Mouse (Mus musculus): ENCODE data around the gene Ascc1. TPM values are rescaled to one million over a fixed set of nuclear protein-coding genes. Genes with fewer than 3 reads are reported as not detected.

Ascc1 gene
- polyA plus RNA-seq, 1 experiment from 2014 or later, result 14.7 TPM

GRCm38 (mm10) chr10:60113965-60114690, 111.5 kb downstream of the Ascc1 start:
- no peaks in the 10 kb centered on the region for H3K36me3 ChIP-seq (replicated peaks; ENCODE audit: insufficient read depth, low read length)
- no peak overlapping the region for H3K4me3 ChIP-seq (ENCODE audit: low read depth, low read length)
- H3K9me3 ChIP-seq (ENCODE audit: low read length), result no peaks in the 10 kb centered on the region
- H3K27me3 ChIP-seq (ENCODE audit: insufficient read depth, low read length), result peaks cover 17% of the 10 kb centered on the region
- TF ChIP-seq EP300 (IDR thresholded peaks at IDR 0.05; ENCODE audit: low read depth) (no peak), CTCF (IDR thresholded peaks at IDR 0.05; ENCODE audit: low read depth) (no peak)
- H3K27ac ChIP-seq (ENCODE audit: low read depth), result no peak overlapping the region
- 82% methylated on average over 9 of the region's 9 CpGs for WGBS (ENCODE audit: insufficient replicate concordance)
- H3K4me2 ChIP-seq (ENCODE audit: low read depth, low read length), result no peak overlapping the region
- no peak for ATAC-seq
- DNase-seq, result no peak
- no peak overlapping the region for H3K9ac ChIP-seq (replicated peaks)
- H3K4me1 ChIP-seq (ENCODE audit: insufficient read depth), result peaks cover 2% of the 10 kb centered on the region; the same call in 1 of the 2 replicates

GRCm38 (mm10) chr10:60115345-60116185, 113.0 kb downstream of the Ascc1 start:
- DNase-seq, result no peak
- H3K27ac ChIP-seq (ENCODE audit: low read depth), result no peak overlapping the region
- H3K4me1 ChIP-seq (ENCODE audit: insufficient read depth), result peaks cover 2% of the 10 kb centered on the region; the same call in 1 of the 2 replicates
- no peaks in the 10 kb centered on the region for H3K36me3 ChIP-seq (replicated peaks; ENCODE audit: insufficient read depth, low read length)
- no peak for ATAC-seq
- no peak overlapping the region for H3K4me2 ChIP-seq (ENCODE audit: low read depth, low read length)
- TF ChIP-seq EP300 (IDR thresholded peaks at IDR 0.05; ENCODE audit: low read depth) (no peak), CTCF (IDR thresholded peaks at IDR 0.05; ENCODE audit: low read depth) (no peak)
- no peak overlapping the region for H3K9ac ChIP-seq (replicated peaks)
- 14% methylated on average over 14 of the region's 14 CpGs for WGBS (ENCODE audit: insufficient replicate concordance)
- H3K9me3 ChIP-seq (ENCODE audit: low read length), result no peaks in the 10 kb centered on the region
- no peak overlapping the region for H3K4me3 ChIP-seq (ENCODE audit: low read depth, low read length)
- H3K27me3 ChIP-seq (ENCODE audit: insufficient read depth, low read length), result peaks cover 11% of the 10 kb centered on the region; the same call in 1 of the 2 replicates

- Histone ChIP-seq H3K9ac (replicated peaks) (no peak overlapping the region), H3K4me1 (ENCODE audit: insufficient read depth) (peaks cover 2% of the 10 kb centered on the region; the same call in 1 of the 2 replicates), H3K27me3 (ENCODE audit: insufficient read depth, low read length) (peaks cover 6% of the 10 kb centered on the region; the same call in 1 of the 2 replicates), H3K36me3 (replicated peaks; ENCODE audit: insufficient read depth, low read length) (no peaks in the 10 kb centered on the region), H3K4me2 (ENCODE audit: low read depth, low read length) (no peak overlapping the region), H3K27ac (ENCODE audit: low read depth) (no peak overlapping the region), H3K9me3 (ENCODE audit: low read length) (no peaks in the 10 kb centered on the region), H3K4me3 (ENCODE audit: low read depth, low read length) (no peak overlapping the region)
- DNase-seq, result no peak
- TF ChIP-seq CTCF (IDR thresholded peaks at IDR 0.05; ENCODE audit: low read depth), result no peak
- TF ChIP-seq EP300 (IDR thresholded peaks at IDR 0.05; ENCODE audit: low read depth), result no peak
- 79% methylated on average over 4 of the region's 4 CpGs for WGBS (ENCODE audit: insufficient replicate concordance)
- no peak for ATAC-seq
Measured at GRCm38 (mm10) chr10:60116997-60117396, 114.4 kb downstream of the Ascc1 start.

GRCm38 (mm10) chr10:60118464-60118863, 115.9 kb downstream of the Ascc1 start:
- ATAC-seq, result no peak
- TF ChIP-seq CTCF (IDR thresholded peaks at IDR 0.05; ENCODE audit: low read depth) (no peak), EP300 (IDR thresholded peaks at IDR 0.05; ENCODE audit: low read depth) (no peak)
- H3K9ac ChIP-seq (replicated peaks), result no peak overlapping the region
- H3K4me1 ChIP-seq (ENCODE audit: insufficient read depth), result peaks cover 2% of the 10 kb centered on the region; the same call in 1 of the 2 replicates
- H3K4me2 ChIP-seq (ENCODE audit: low read depth, low read length), result no peak overlapping the region
- H3K9me3 ChIP-seq (ENCODE audit: low read length), result no peaks in the 10 kb centered on the region
- H3K4me3 ChIP-seq (ENCODE audit: low read depth, low read length), result no peak overlapping the region
- no peaks in the 10 kb centered on the region for H3K36me3 ChIP-seq (replicated peaks; ENCODE audit: insufficient read depth, low read length)
- WGBS (ENCODE audit: insufficient replicate concordance), result 66% methylated on average over 7 of the region's 7 CpGs
- DNase-seq, result no peak
- no peak overlapping the region for H3K27ac ChIP-seq (ENCODE audit: low read depth)
- H3K27me3 ChIP-seq (ENCODE audit: insufficient read depth, low read length), result peaks cover 6% of the 10 kb centered on the region; the same call in 1 of the 2 replicates

GRCm38 (mm10) chr10:60120630-60121029, 118.0 kb downstream of the Ascc1 start:
- no peak for TF ChIP-seq CTCF (IDR thresholded peaks at IDR 0.05; ENCODE audit: low read depth)
- no peak for TF ChIP-seq EP300 (IDR thresholded peaks at IDR 0.05; ENCODE audit: low read depth)
- Histone ChIP-seq H3K4me2 (ENCODE audit: low read depth, low read length) (no peak overlapping the region), H3K9ac (replicated peaks) (no peak overlapping the region), H3K27ac (ENCODE audit: low read depth) (no peak overlapping the region), H3K4me1 (ENCODE audit: insufficient read depth) (peaks cover under 1% of the 10 kb centered on the region; the same call in 1 of the 2 replicates), H3K27me3 (ENCODE audit: insufficient read depth, low read length) (peaks cover 3% of the 10 kb centered on the region; the same call in 1 of the 2 replicates), H3K9me3 (ENCODE audit: low read length) (no peaks in the 10 kb centered on the region), H3K36me3 (replicated peaks; ENCODE audit: insufficient read depth, low read length) (no peaks in the 10 kb centered on the region), H3K4me3 (ENCODE audit: low read depth, low read length) (no peak overlapping the region)
- no peak for DNase-seq
- 74% methylated on average over 4 of the region's 4 CpGs for WGBS (ENCODE audit: insufficient replicate concordance)
- ATAC-seq, result no peak

- no peaks in the 10 kb centered on the region for H3K9me3 ChIP-seq (ENCODE audit: low read length)
- H3K4me1 ChIP-seq (ENCODE audit: insufficient read depth), result no peaks in the 10 kb centered on the region
- DNase-seq (peak; percentile 52), ATAC-seq (no peak)
- no peak overlapping the region for H3K4me2 ChIP-seq (ENCODE audit: low read depth, low read length)
- H3K27me3 ChIP-seq (ENCODE audit: insufficient read depth, low read length), result no peaks in the 10 kb centered on the region
- no peak for TF ChIP-seq EP300 (IDR thresholded peaks at IDR 0.05; ENCODE audit: low read depth)
- TF ChIP-seq CTCF (IDR thresholded peaks at IDR 0.05; ENCODE audit: low read depth), result peak; percentile 72
- H3K27ac ChIP-seq (ENCODE audit: low read depth), result no peak overlapping the region
- H3K9ac ChIP-seq (replicated peaks), result no peak overlapping the region
- WGBS (ENCODE audit: insufficient replicate concordance), result 61% methylated on average over 6 of the region's 6 CpGs
- H3K4me3 ChIP-seq (ENCODE audit: low read depth, low read length), result no peak overlapping the region
- no peaks in the 10 kb centered on the region for H3K36me3 ChIP-seq (replicated peaks; ENCODE audit: insufficient read depth, low read length)
Measured at GRCm38 (mm10) chr10:60124078-60124477, 121.5 kb downstream of the Ascc1 start.

All from liver, postnatal 0 days (tissue).